Mouse (Mus musculus) stomach, postnatal 0 days (tissue): ENCODE data around the gene Copz2. TPM values are rescaled to one million over a fixed set of nuclear protein-coding genes. Genes with fewer than 3 reads are reported as not detected.

Experiments
- ATAC-seq: fragments of 200-750 bp; cut with Nextera tagmentation; 2 replicates; pipeline ENCODE4 v1.8.0; 2017; ENCODE audit not compliant: low FRiP score, low TSS enrichment
- DNase-seq: peaks from one replicate; pipeline ENCODE4 v3.0.0-alpha.2; 2016; ENCODE audit warnings: low spot score
- H3K27ac ChIP-seq: fragments of 300-500 bp; sonication (generic); replicated peaks from 2 replicates; pipeline ENCODE4 v1.5.1; 2014; ENCODE audit warnings: mild to moderate bottlenecking, control low read depth
- H3K27me3 ChIP-seq: fragments of 300-500 bp; sonication (generic); 2 replicates; pipeline ENCODE4 v1.6.1; 2014; ENCODE audit warnings: low read length; ENCODE audit not compliant: control insufficient read depth, insufficient read depth
- H3K36me3 ChIP-seq: fragments of 300-500 bp; sonication (generic); 2 replicates; pipeline ENCODE4 v1.6.1; 2014; ENCODE audit warnings: low read length, mixed read lengths; ENCODE audit not compliant: control insufficient read depth, insufficient read depth
- H3K4me1 ChIP-seq: fragments of 300-500 bp; sonication (generic); replicated peaks from 2 replicates; pipeline ENCODE4 v1.6.1; 2014; ENCODE audit warnings: antibody characterized with exemption; ENCODE audit not compliant: control insufficient read depth, insufficient read depth
- H3K4me2 ChIP-seq: fragments of 300-500 bp; sonication (generic); replicated peaks from 2 replicates; pipeline ENCODE4 v1.6.1; 2014; ENCODE audit warnings: low read depth, mild to moderate bottlenecking, control low read depth, moderate library complexity
- H3K4me3 ChIP-seq: fragments of 300-500 bp; sonication (generic); 2 replicates; pipeline ENCODE4 v1.5.1; 2014; ENCODE audit warnings: low read depth, low read length, control low read depth
- H3K9ac ChIP-seq: fragments of 300-500 bp; sonication (generic); 2 replicates; pipeline ENCODE4 v1.6.1; 2014; ENCODE audit warnings: mild to moderate bottlenecking, low read length, control low read depth, mixed read lengths
- H3K9me3 ChIP-seq: fragments of 300-500 bp; sonication (generic); 2 replicates; pipeline ENCODE4 v1.6.1; 2016; ENCODE audit warnings: low read length; ENCODE audit not compliant: control insufficient read depth
- CTCF ChIP-seq: IDR thresholded peaks from 2 replicates; pipeline ENCODE4 v1.5.1; 2016; ENCODE audit warnings: antibody characterized with exemption, low read depth, mild to moderate bottlenecking, moderate library complexity
- EP300 ChIP-seq: optimal IDR thresholded peaks from 2 replicates; pipeline ENCODE3; 2016; ENCODE audit warnings: antibody characterized with exemption
- WGBS: fragments of 180-500 bp; shearing (Covaris S2); extraction: QIAGEN DNeasy Blood & Tissue Kit; methylation state at CpG from one replicate; pipeline ENCODE4 v1.1.7; 2014; 5-methylcytosine and 5-hydroxymethylcytosine counted together
- polyA plus RNA-seq: library from polyadenylated mRNA; unstranded; fragments of >200 nt; fragmentation: Nextera tagmentation; extraction: Ambion mirVana; gene quantifications from 2 replicates; pipeline ENCODE4 v1.2.1, GENCODE M21; 2015

The Copz2 gene
- polyA plus RNA-seq, 1 experiment from 2014 or later, result 95.1 TPM

GRCm38 (mm10) chr11:96873601-96874140 lies 24.0 kb downstream of the Copz2 start:
- Histone ChIP-seq H3K4me3 (no peak overlapping the region), H3K27ac (no peak overlapping the region), H3K27me3 (no peaks in the 10 kb centered on the region), H3K9ac (no peak overlapping the region), H3K4me2 (no peak overlapping the region), H3K9me3 (no peaks in the 10 kb centered on the region), H3K4me1 (0 out of 2 replicates have a peak, but pooled peaks cover 2% of the 10 kb centered on the region), H3K36me3 (no peaks in the 10 kb centered on the region)
- 58% methylated on average over 11 of the region's 11 CpGs for WGBS
- ATAC-seq (no peak), DNase-seq (no peak)
- no peak for TF ChIP-seq CTCF
- no peak for TF ChIP-seq EP300

GRCm38 (mm10) chr11:96875270-96875669 lies 25.6 kb downstream of the Copz2 start:
- Histone ChIP-seq H3K27ac (no peak overlapping the region), H3K4me1 (0 out of 2 replicates have a peak, but pooled peaks cover 2% of the 10 kb centered on the region), H3K9ac (no peak overlapping the region), H3K9me3 (no peaks in the 10 kb centered on the region), H3K36me3 (no peaks in the 10 kb centered on the region), H3K4me2 (peak overlapping the region; percentile 53), H3K27me3 (no peaks in the 10 kb centered on the region), H3K4me3 (peak overlapping the region; percentile 31; the same call in 1 of the 2 replicates)
- no peak for DNase-seq
- WGBS, result 27% methylated on average over 4 of the region's 4 CpGs
- ATAC-seq, result no peak
- no peak for TF ChIP-seq CTCF
- TF ChIP-seq EP300, result no peak

DNA sequence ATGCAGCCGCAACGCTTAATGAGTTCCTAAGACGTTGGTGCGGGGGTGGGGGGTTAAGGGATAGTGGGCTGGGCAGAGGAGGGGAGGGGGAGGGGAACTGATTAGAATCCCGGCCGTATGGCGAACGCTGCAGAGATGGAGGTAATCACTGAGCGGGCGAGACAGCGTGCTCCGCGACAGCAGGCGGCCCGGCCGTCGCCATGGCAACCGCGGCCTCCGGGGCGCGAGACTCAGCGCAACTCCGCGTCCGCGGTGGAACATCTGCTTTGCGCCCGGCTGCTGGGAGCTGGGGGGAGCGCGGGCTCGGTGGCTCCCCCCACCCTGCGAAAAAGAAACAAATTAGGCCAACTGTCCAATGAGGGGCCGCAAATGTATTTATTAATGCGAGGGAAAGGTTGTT lies 26.1 kb downstream of the Copz2 start:
- H3K27me3 ChIP-seq, result no peaks in the 10 kb centered on the region
- WGBS, result under 1% methylated on average over 35 of the region's 35 CpGs
- peak overlapping the region; percentile 53 for H3K4me2 ChIP-seq
- 0 out of 2 replicates have a peak, but pooled peaks cover 2% of the 10 kb centered on the region for H3K4me1 ChIP-seq
- H3K4me3 ChIP-seq, result peak overlapping the region; percentile 31
- H3K9ac ChIP-seq, result no peak overlapping the region
- DNase-seq (peak; percentile 63), ATAC-seq (peak; percentile 74; the same call in 1 of the 2 replicates)
- no peak overlapping the region for H3K27ac ChIP-seq
- H3K36me3 ChIP-seq, result no peaks in the 10 kb centered on the region
- no peaks in the 10 kb centered on the region for H3K9me3 ChIP-seq
- TF ChIP-seq EP300 (no peak), CTCF (no peak)

DNA sequence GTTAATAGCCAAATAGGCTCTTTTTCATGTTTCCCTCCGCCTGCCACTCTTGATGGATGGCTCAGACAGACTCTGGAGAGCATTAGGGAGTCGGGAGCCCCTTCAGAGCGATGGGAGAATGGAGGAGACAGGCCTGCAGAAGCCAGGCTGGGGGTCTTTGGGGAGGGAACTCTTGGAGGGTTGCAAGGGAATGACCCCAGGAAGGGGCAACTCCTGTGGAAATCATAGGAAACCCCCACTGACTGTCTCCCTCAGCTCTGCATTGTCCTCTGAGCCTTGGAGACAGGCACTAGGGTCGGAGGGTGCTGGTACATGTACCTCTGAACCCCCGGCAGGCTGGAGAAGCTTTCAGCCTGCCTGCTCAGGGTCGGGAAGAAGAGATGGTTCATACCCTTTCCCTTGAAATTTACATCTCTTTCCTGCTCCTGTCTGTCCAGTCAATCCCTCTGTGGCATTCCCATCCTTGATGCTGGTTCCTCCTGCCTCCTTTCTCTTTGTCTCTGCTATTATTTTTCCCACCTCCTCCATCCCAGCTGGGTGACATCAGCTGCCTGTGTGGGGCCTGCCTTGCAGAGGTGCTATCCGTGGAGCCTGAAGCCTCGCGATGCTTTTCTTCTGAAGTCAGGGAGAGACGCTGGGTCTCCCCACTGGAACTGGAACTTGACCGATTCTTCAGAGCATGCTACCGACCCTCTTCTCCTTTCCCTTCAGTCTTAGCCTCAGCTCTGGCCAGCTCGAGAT lies 26.8 kb downstream of the Copz2 start:
- TF ChIP-seq CTCF (no peak), EP300 (no peak)
- Histone ChIP-seq H3K9ac (no peak overlapping the region), H3K9me3 (no peaks in the 10 kb centered on the region), H3K4me1 (0 out of 2 replicates have a peak, but pooled peaks cover 2% of the 10 kb centered on the region), H3K4me3 (no peak overlapping the region), H3K36me3 (no peaks in the 10 kb centered on the region), H3K27ac (no peak overlapping the region), H3K27me3 (no peaks in the 10 kb centered on the region), H3K4me2 (peak overlapping the region; percentile 53)
- WGBS, result 14% methylated on average over 13 of the region's 13 CpGs
- DNase-seq (no peak), ATAC-seq (no peak)

DNA sequence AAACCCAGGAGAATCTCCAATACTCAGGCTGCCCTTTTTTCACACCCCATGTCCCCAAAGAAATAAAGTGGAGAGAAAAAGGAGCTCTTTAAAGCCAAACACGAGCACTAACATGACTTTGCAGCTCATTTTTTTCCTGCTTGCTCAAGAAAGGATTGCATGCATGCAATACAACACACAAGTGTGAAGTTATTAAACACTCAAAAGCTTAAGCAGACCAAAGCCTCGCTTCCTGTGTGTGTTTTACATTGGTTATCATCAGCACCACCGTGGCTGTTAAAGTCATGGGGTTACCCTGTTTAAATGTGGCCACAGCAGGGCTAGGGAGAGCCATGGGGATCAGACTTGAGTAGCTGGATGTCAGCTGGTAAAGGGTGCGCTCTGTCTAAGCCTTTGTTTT lies 27.4 kb downstream of the Copz2 start:
- Histone ChIP-seq H3K27ac (no peak overlapping the region), H3K4me2 (no peak overlapping the region), H3K4me1 (0 out of 2 replicates have a peak, but pooled peaks cover 2% of the 10 kb centered on the region), H3K27me3 (no peaks in the 10 kb centered on the region), H3K36me3 (no peaks in the 10 kb centered on the region), H3K9me3 (no peaks in the 10 kb centered on the region), H3K4me3 (no peak overlapping the region), H3K9ac (no peak overlapping the region)
- TF ChIP-seq CTCF (no peak), EP300 (no peak)
- WGBS, result 46% methylated on average over 4 of the region's 4 CpGs
- DNase-seq (no peak), ATAC-seq (no peak)

GRCm38 (mm10) chr11:96878715-96879114 lies 29.0 kb downstream of the Copz2 start:
- Histone ChIP-seq H3K9ac (no peak overlapping the region), H3K4me2 (no peak overlapping the region), H3K36me3 (no peaks in the 10 kb centered on the region), H3K27ac (no peak overlapping the region), H3K9me3 (no peaks in the 10 kb centered on the region), H3K4me3 (no peak overlapping the region), H3K4me1 (no peaks in the 10 kb centered on the region), H3K27me3 (no peaks in the 10 kb centered on the region)
- no peak for TF ChIP-seq EP300
- no peak for TF ChIP-seq CTCF
- WGBS, result 36% methylated on average over 3 of the region's 3 CpGs
- ATAC-seq, result no peak
- no peak for DNase-seq
